In genomic region chr12:108041571-108042238, GRCm38 (mm10) we compare ENCODE assay signal across 8 mouse cellular contexts. TPM values are rescaled to one million over a fixed set of nuclear protein-coding genes. Genes with fewer than 3 reads are reported as not detected.
DNase-seq lines count a peak whose midpoint lies in the region; ATAC-seq and TF ChIP-seq lines count a peak whose summit lies in the region.

No protein-coding gene starts in this region.

- no peak overlapping the region for H3K4me2 ChIP-seq in intestine, embryonic 15.5 days (replicated peaks)

- no peaks in the 10 kb centered on the region for H3K36me3 ChIP-seq in intestine, embryonic 15.5 days
- H3K36me3 ChIP-seq in spleen, adult 2 months (ENCODE audit: control insufficient read depth, insufficient read depth, low read length) = no peaks in the 10 kb centered on the region

- 42% methylated on average over 12 of the region's 12 CpGs for whole genome bisulfite sequencing in intestine, embryonic 15.5 days
- WGBS in spleen, adult 2 months = 39% methylated on average over 12 of the region's 12 CpGs

- H3K9me3 ChIP-seq in intestine, embryonic 15.5 days = no peaks in the 10 kb centered on the region

- H3K4me1 ChIP-seq in intestine, embryonic 15.5 days (replicated peaks) = peaks cover 17% of the 10 kb centered on the region
- H3K4me1 ChIP-seq in spleen, adult 2 months (ENCODE audit: control insufficient read depth, insufficient read depth, insufficient read length) = no peaks in the 10 kb centered on the region

- no peaks in the 10 kb centered on the region for H3K27me3 ChIP-seq in intestine, embryonic 15.5 days (replicated peaks)
- H3K27me3 ChIP-seq in spleen, adult 2 months (ENCODE audit: control insufficient read depth, insufficient read depth, low read length) = no peaks in the 10 kb centered on the region

- no peak overlapping the region for H3K9ac ChIP-seq in intestine, embryonic 15.5 days

- ATAC-seq in intestine, embryonic 15.5 days = peak; percentile 46
- no peak for ATAC-seq in activated CD4-positive, CD25-positive, alpha-beta regulatory T cell, adult 4 months

- no peak overlapping the region for H3K27ac ChIP-seq in intestine, embryonic 15.5 days
- H3K27ac ChIP-seq in spleen, adult 2 months (ENCODE audit: insufficient read depth, low read length) = no peak overlapping the region

- peak; percentile 16; the same call in 1 of the 2 replicates for TF ChIP-seq CTCF in spleen, adult 2 months (IDR thresholded peaks at IDR 0.05; ENCODE audit: extremely low read depth, insufficient read depth, insufficient read length, insufficient replicate concordance)

- H3K4me3 ChIP-seq in intestine, embryonic 15.5 days (replicated peaks) = no peak overlapping the region
- no peak overlapping the region for H3K4me3 ChIP-seq in spleen, adult 2 months (ENCODE audit: extremely low read depth, insufficient read depth, insufficient read length)

- DNase-seq in adrenal gland, adult (ENCODE audit: inconsistent age in 2 of 2, low spot score in 1 of 2) = peak; percentile 75 to 91
- DNase-seq in cerebellum, adult 8-10 months = peak; percentile 92
- peak; percentile 70 for DNase-seq in gastrocnemius, adult 18-20 months (ENCODE audit: low spot score)
- peak; percentile 30 to 47 for DNase-seq in left cerebral cortex, adult 8-10 months (ENCODE audit: low spot score in 2 of 2)
- DNase-seq in mesoderm, embryonic 11.5 days (ENCODE audit: low read depth, low spot score) = peak; percentile 86
- DNase-seq in spleen, adult 2 months (ENCODE audit: low read depth in 1 of 2, low spot score in 2 of 2) = peak; percentile 9 to 40

- TF ChIP-seq POLR2A in spleen, adult 2 months (IDR thresholded peaks at IDR 0.05; ENCODE audit: low read depth, low read length) = no peak

RNA-seq across cellular contexts. Expression of gene Bcl11b, which starts 38.3 kb away (rescaled TPM):
- total RNA-seq in gastrocnemius, adult 18-20 months (2021) = not detected
- polyA plus RNA-seq in intestine, embryonic 15.5 days (2015; fragmentation: Nextera tagmentation; extraction: Ambion mirVana) = 6.7 and 6.9 TPM in 2 replicates
- total RNA-seq in left cerebral cortex, adult 8-10 months (2022) = 100 to 1,000 TPM in 2 of 4 experiments, 10 to 100 TPM in 2; 82.0 to 102 (median 95.3) TPM
- polyA plus RNA-seq in spleen, adult 2 months (2012; rRNA removed) = 19.7 and 37.3 TPM in 2 replicates
- polyA plus RNA-seq in activated CD4-positive, CD25-positive, alpha-beta regulatory T cell, adult 4 months (2017; shearing (Covaris generic)) = 10 to 100 TPM; 36.1 to 38.4 TPM

Comparison
In these comparisons a context has a peak if more than half of its experiments do, and no peak if none do; other contexts are left out.
1. DNase-seq: peak in every context shown above with its lines; median percentile 92 in cerebellum, adult 8-10 months; 86 in mesoderm, embryonic 11.5 days; 83 in adrenal gland, adult; 70 in gastrocnemius, adult 18-20 months; 38 in left cerebral cortex, adult 8-10 months; 24 in spleen, adult 2 months.